ENCODE assay signal across 17 mouse cellular contexts in the genomic region with DNA sequence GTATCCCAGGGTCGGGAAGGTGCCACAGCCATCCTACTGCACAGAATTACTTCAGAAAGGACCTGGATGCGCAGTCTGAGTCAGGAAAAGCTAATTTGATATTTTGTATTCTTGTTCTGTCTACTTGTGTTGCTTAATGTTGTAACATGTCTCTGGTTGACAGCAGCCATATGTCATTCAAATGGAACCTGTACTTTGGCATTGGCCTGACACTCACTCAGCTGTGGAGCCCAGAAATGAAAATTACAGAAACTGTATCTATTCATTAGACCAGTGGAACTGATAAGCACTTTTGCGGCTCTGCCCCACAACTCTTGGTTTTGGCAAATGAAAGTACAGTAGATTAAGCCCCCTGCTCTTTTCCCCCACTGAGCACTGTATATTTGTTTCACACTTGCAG.
DNase-seq lines count a peak whose midpoint lies in the region; ATAC-seq lines count a peak whose summit lies in the region.
"Had no signal": no experiment of that assay in that cellular context is flagged by ENCODE, and none has a peak within 500 bp of the region (broad histone marks: within the 10 kb centered on the region; RNA-seq: fewer than 3 reads in every experiment).

No protein-coding gene starts in this region.

- DNase-seq in hindbrain, embryonic 11.5 days (ENCODE audit: low spot score): no peak
- no peak for DNase-seq in midbrain, embryonic 14.5 days
- no peak for DNase-seq in ovary, postnatal 14 days (ENCODE audit: low spot score)
- DNase-seq: adrenal gland, adult 2 months; gastrocnemius, adult 2 months; heart, postnatal 14 days; kidney, postnatal 14 days; lung, postnatal 10 days; thymus, adult 2 months had no signal

- no peak for ATAC-seq in hindbrain, embryonic 12.5 days (ENCODE audit: low FRiP score)
- no peak for ATAC-seq in hindbrain, embryonic 11.5 days (ENCODE audit: low FRiP score)
- ATAC-seq in midbrain, embryonic 12.5 days (ENCODE audit: low FRiP score, low read depth): no peak
- no peak for ATAC-seq in midbrain, embryonic 14.5 days (ENCODE audit: low FRiP score, low TSS enrichment)
- peak; percentile 39 for ATAC-seq in forebrain, embryonic 16.5 days
- ATAC-seq in stomach, embryonic 15.5 days (ENCODE audit: insufficient read depth, low FRiP score, low read depth): no peak
- ATAC-seq: intestine, embryonic 16.5 days had no signal

- no peaks in the 10 kb centered on the region for H3K36me3 ChIP-seq in hindbrain, embryonic 12.5 days
- H3K36me3 ChIP-seq in hindbrain, embryonic 11.5 days (ENCODE audit: control insufficient read depth, insufficient read depth, low read length): no peaks in the 10 kb centered on the region
- H3K36me3 ChIP-seq in midbrain, embryonic 12.5 days: no peaks in the 10 kb centered on the region
- H3K36me3 ChIP-seq in midbrain, embryonic 14.5 days (ENCODE audit: control insufficient read depth, insufficient read depth, low read length): no peaks in the 10 kb centered on the region
- H3K36me3 ChIP-seq in forebrain, embryonic 16.5 days (ENCODE audit: control insufficient read depth, insufficient read depth): no peaks in the 10 kb centered on the region
- no peaks in the 10 kb centered on the region for H3K36me3 ChIP-seq in stomach, embryonic 15.5 days

- H3K4me3 ChIP-seq in hindbrain, embryonic 12.5 days: no peak overlapping the region
- no peak overlapping the region for H3K4me3 ChIP-seq in hindbrain, embryonic 11.5 days (ENCODE audit: low read depth, low read length)
- H3K4me3 ChIP-seq in midbrain, embryonic 12.5 days: no peak overlapping the region
- no peak overlapping the region for H3K4me3 ChIP-seq in midbrain, embryonic 14.5 days (replicated peaks; ENCODE audit: low read depth, low read length)
- no peak overlapping the region for H3K4me3 ChIP-seq in forebrain, embryonic 16.5 days (replicated peaks; ENCODE audit: low read length)
- no peak overlapping the region for H3K4me3 ChIP-seq in stomach, embryonic 15.5 days (replicated peaks)
- H3K4me3 ChIP-seq: gastrocnemius, adult 2 months; myocyte had no signal

- H3K9me3 ChIP-seq in hindbrain, embryonic 12.5 days (replicated peaks): no peaks in the 10 kb centered on the region
- H3K9me3 ChIP-seq in hindbrain, embryonic 11.5 days (ENCODE audit: control insufficient read depth, low read length): no peaks in the 10 kb centered on the region
- no peaks in the 10 kb centered on the region for H3K9me3 ChIP-seq in midbrain, embryonic 12.5 days
- H3K9me3 ChIP-seq in midbrain, embryonic 14.5 days (ENCODE audit: control insufficient read depth, low read length): no peaks in the 10 kb centered on the region
- H3K9me3 ChIP-seq in forebrain, embryonic 16.5 days (ENCODE audit: control insufficient read depth, low read length): no peaks in the 10 kb centered on the region
- H3K9me3 ChIP-seq in stomach, embryonic 15.5 days: no peaks in the 10 kb centered on the region
- H3K9me3 ChIP-seq: G1E had no signal

- H3K4me2 ChIP-seq in hindbrain, embryonic 12.5 days (replicated peaks): no peak overlapping the region
- H3K4me2 ChIP-seq in hindbrain, embryonic 11.5 days (replicated peaks; ENCODE audit: low read depth, low read length): no peak overlapping the region
- H3K4me2 ChIP-seq in midbrain, embryonic 12.5 days (replicated peaks): no peak overlapping the region
- no peak overlapping the region for H3K4me2 ChIP-seq in midbrain, embryonic 14.5 days (ENCODE audit: low read length)
- H3K4me2 ChIP-seq in forebrain, embryonic 16.5 days (ENCODE audit: low read length): no peak overlapping the region; the same call in 1 of the 2 replicates
- H3K4me2 ChIP-seq in stomach, embryonic 15.5 days: no peak overlapping the region

- H3K27me3 ChIP-seq in hindbrain, embryonic 12.5 days: no peaks in the 10 kb centered on the region
- H3K27me3 ChIP-seq in hindbrain, embryonic 11.5 days (ENCODE audit: control insufficient read depth, insufficient read depth, low read length): no peaks in the 10 kb centered on the region
- no peaks in the 10 kb centered on the region for H3K27me3 ChIP-seq in midbrain, embryonic 12.5 days
- no peaks in the 10 kb centered on the region for H3K27me3 ChIP-seq in midbrain, embryonic 14.5 days (ENCODE audit: control insufficient read depth, insufficient read depth, low read length)
- H3K27me3 ChIP-seq in forebrain, embryonic 16.5 days (replicated peaks; ENCODE audit: control insufficient read depth, insufficient read depth, low read length): no peaks in the 10 kb centered on the region
- H3K27me3 ChIP-seq in stomach, embryonic 15.5 days (replicated peaks): no peaks in the 10 kb centered on the region

- peak overlapping the region; percentile 58 for H3K27ac ChIP-seq in hindbrain, embryonic 12.5 days
- H3K27ac ChIP-seq in hindbrain, embryonic 11.5 days (ENCODE audit: low read depth, low read length): no peak overlapping the region
- peak overlapping the region; percentile 61 for H3K27ac ChIP-seq in midbrain, embryonic 12.5 days (replicated peaks)
- H3K27ac ChIP-seq in midbrain, embryonic 14.5 days (replicated peaks; ENCODE audit: low read depth, low read length): no peak overlapping the region
- H3K27ac ChIP-seq in forebrain, embryonic 16.5 days (ENCODE audit: low read length): peak overlapping the region; percentile 92
- H3K27ac ChIP-seq in stomach, embryonic 15.5 days: peak overlapping the region; percentile 81
- H3K27ac ChIP-seq: gastrocnemius, adult 2 months; liver, embryonic 14.5 days had no signal

- H3K4me1 ChIP-seq in hindbrain, embryonic 12.5 days: peaks cover 81% of the 10 kb centered on the region
- H3K4me1 ChIP-seq in hindbrain, embryonic 11.5 days (replicated peaks; ENCODE audit: control insufficient read depth, insufficient read depth, low read length): peaks cover 2% of the 10 kb centered on the region; the same call in 1 of the 2 replicates
- peaks cover 68% of the 10 kb centered on the region for H3K4me1 ChIP-seq in midbrain, embryonic 12.5 days
- peaks cover 53% of the 10 kb centered on the region for H3K4me1 ChIP-seq in midbrain, embryonic 14.5 days (ENCODE audit: control insufficient read depth, insufficient read depth, low read length)
- H3K4me1 ChIP-seq in forebrain, embryonic 16.5 days (replicated peaks; ENCODE audit: control insufficient read depth, insufficient read depth, low read length): peaks cover 62% of the 10 kb centered on the region
- H3K4me1 ChIP-seq in stomach, embryonic 15.5 days: peaks cover 46% of the 10 kb centered on the region

- H3K9ac ChIP-seq in hindbrain, embryonic 12.5 days: no peak overlapping the region
- H3K9ac ChIP-seq in hindbrain, embryonic 11.5 days (ENCODE audit: low read depth, low read length): no peak overlapping the region
- no peak overlapping the region for H3K9ac ChIP-seq in midbrain, embryonic 12.5 days (replicated peaks)
- no peak overlapping the region for H3K9ac ChIP-seq in midbrain, embryonic 14.5 days (replicated peaks; ENCODE audit: low read length)
- H3K9ac ChIP-seq in forebrain, embryonic 16.5 days (replicated peaks; ENCODE audit: low read depth, low read length): no peak overlapping the region
- no peak overlapping the region for H3K9ac ChIP-seq in stomach, embryonic 15.5 days
- H3K9ac ChIP-seq: liver, embryonic 14.5 days had no signal

- 79% methylated on average over 3 of the region's 3 CpGs for WGBS in hindbrain, embryonic 12.5 days
- 95% methylated on average over 3 of the region's 3 CpGs for WGBS in hindbrain, embryonic 11.5 days
- 92% methylated on average over 3 of the region's 3 CpGs for WGBS in midbrain, embryonic 12.5 days
- 75% methylated on average over 3 of the region's 3 CpGs for WGBS in midbrain, embryonic 14.5 days
- 59% methylated on average over 3 of the region's 3 CpGs for WGBS in forebrain, embryonic 16.5 days
- WGBS in stomach, embryonic 15.5 days: 84% methylated on average over 3 of the region's 3 CpGs

Comparison
In these comparisons a context has a peak if more than half of its experiments do, and no peak if none do; other contexts are left out.
1. H3K27ac ChIP-seq: peak in hindbrain, embryonic 12.5 days (single experiment), midbrain, embryonic 12.5 days (single experiment), forebrain, embryonic 16.5 days (single experiment) and stomach, embryonic 15.5 days (single experiment); none in hindbrain, embryonic 11.5 days (single experiment) and midbrain, embryonic 14.5 days (single experiment).